Mouse (Mus musculus) liver, embryonic 14.5 days (tissue): ENCODE data around the gene Larp7.

Experiments used
- CTCF ChIP-seq: IDR thresholded peaks from 2 replicates; pipeline ENCODE4 v1.5.1; 2016; ENCODE audit warnings: antibody characterized with exemption, low read depth, control low read depth
- EP300 ChIP-seq: IDR thresholded peaks from 2 replicates; pipeline ENCODE4 v1.6.1; 2016; ENCODE audit warnings: antibody characterized with exemption, low read depth

DNA sequence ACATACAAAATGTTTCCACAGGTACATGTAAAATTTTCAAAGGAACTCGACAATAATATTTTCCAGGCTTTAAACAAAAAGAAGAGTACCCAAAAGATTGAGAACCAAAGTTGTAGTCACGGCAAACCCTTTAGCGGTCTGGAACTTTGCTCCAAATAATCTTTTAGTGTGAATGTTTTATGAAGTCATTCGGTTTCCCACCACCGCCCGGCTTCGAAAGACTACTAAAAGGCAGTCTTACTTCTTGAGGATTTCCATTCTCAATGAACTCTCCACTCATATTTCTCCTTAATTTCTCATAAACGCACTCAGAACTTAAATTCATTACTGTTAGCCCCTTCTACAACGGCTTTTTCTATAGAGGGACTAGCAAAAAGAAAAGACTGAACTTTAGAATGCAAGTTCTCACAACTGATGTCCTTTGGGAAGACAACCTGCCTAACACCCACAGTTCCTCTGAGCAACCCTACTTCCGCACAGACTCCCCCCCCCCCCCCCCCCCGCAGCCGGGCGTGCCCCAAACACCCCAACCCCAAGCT is 646 bp downstream of the Larp7 start:
- TF ChIP-seq EP300 (no peak), CTCF (no peak)
